Mouse (Mus musculus) forelimb bud, embryonic 11.5 days (tissue): ENCODE data around the gene Nt5c2.

ENCODE experiments used
- DNase-seq: peaks from one replicate; pipeline ENCODE4 v3.0.0-alpha.2; 2012; ENCODE audit warnings: low read depth, low spot score

Gene Nt5c2

GRCm38 (mm10) chr19:46928136-46928535 is 86.8 kb downstream of the Nt5c2 start:
- no peak for DNase-seq

DNA sequence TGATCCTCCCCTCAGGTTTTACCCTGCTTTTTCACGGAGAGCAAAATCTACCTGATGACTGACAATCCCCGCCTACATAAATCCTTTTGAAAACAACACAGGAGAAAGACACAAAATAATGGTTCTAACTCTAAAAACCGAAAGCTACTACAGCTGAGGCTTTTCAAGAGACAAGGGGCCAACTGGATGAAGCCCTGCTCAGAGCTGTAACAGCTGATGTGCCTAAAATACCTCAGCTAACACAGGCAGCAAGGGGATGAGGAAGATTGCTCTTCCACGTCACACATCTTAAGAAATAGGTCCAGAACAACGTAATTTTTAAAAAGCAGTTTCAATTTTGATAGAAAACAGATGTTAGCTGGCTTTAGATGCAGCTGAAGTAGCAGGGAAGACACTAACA is 88.0 kb downstream of the Nt5c2 start:
- no peak for DNase-seq

DNA sequence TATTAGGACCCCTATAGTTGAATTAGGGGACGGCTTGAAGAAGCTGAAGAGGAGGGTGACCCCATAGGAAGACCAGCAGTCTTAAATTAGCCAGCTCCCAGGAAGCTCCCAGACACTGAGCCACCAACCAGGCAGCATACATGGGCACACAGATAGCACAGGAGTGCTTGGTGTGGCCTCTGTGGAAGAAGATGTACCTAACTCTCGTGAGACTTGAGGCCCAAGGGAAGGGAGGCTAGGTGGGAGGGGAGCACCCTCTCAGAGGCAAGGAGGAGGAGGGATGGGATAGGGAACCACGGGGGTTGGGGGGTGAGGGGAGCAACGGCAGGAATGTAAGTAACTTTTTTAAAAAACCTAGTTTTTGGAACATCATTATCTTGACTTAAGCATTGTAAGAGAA is 88.6 kb downstream of the Nt5c2 start:
- DNase-seq: no peak

DNA sequence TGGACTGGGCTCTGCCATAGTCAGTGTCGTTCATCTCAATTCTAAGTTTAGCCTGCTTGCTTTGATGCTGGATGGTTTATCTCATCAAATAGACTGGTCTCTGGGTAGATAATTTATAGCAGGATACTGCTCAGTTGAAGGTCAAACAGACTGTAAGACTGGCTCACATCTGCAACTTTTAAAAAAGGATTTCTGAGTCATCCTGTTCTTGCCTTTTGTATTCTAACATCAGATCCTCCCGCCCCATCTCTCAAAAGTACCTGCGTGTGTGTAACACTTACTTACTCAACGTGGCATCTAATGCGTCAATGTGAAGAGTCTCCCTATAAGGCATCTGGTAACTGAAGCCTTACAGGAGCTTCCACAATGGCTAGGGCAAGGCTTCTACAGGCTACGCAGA is 94.4 kb downstream of the Nt5c2 start:
- DNase-seq: no peak

- no peak for DNase-seq
Measured at GRCm38 (mm10) chr19:46915406-46916080, 99.4 kb downstream of the Nt5c2 start.

GRCm38 (mm10) chr19:46913626-46914025 is 101.3 kb downstream of the Nt5c2 start:
- DNase-seq: no peak

GRCm38 (mm10) chr19:46911492-46911891 is 103.5 kb downstream of the Nt5c2 start:
- no peak for DNase-seq

GRCm38 (mm10) chr19:46908977-46909376 is 106.0 kb downstream of the Nt5c2 start:
- DNase-seq: no peak

- no peak for DNase-seq
Measured at GRCm38 (mm10) chr19:46908207-46908606, 106.7 kb downstream of the Nt5c2 start.

DNA sequence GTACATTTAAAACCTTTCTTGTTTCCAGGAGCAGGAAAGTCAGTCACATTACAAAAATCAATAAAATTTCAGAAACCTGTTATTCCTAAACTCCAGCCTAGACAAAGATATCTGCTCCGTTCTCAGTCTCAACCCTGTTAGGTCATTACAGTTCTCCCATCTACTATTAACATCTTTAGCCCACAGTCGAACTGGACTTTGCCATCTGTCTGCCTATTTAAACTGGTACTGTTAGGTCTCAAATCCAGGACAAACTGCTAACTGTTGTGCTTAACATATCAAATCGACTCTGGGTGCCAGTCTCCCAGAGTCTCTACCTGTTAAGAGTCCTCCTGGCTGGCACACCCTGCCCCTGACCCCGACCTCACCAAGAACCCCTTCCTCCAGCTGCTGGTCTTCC is 109.0 kb downstream of the Nt5c2 start:
- no peak for DNase-seq

- DNase-seq: no peak
Measured at GRCm38 (mm10) chr19:46905383-46905782, 109.6 kb downstream of the Nt5c2 start.

- DNase-seq: no peak
Measured at GRCm38 (mm10) chr19:46904907-46905306, 110.0 kb downstream of the Nt5c2 start.

DNA sequence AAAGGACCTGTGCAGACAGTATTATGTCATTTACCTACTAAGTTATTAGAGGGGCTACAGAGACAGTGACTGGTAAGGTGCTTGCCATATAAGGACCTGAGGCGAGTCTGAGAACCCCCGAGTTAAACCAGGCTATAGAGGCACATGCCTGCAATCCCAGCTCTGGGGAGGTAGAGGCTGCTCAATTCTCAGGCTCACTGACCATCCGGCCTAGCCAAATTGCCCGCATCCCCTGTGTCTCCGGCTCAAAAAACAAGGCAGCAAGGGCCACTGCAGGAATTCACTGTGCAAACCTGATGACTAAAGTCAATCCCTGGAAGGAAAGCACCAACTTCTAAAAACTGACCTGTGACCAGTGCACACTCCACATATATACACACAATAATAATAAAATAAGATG is 111.6 kb downstream of the Nt5c2 start:
- no peak for DNase-seq

DNA sequence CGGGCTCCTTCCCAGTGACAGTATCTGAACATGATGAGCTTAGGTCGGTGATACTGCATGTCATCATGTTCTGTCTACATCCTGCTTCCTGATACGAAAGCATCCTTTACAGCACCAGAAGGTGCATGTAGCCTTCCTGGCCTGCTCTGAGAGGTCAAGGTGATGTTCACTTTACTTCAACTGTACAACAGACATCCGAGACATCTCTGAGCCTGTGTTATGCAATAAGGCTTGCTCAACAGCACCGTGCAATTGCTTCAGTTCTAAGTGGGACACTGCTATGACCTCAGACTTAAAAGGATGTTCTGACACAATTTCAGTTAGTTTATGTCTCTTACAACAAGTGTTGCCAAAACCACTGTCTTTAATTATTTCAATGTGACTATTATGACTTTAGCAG is 113.6 kb downstream of the Nt5c2 start:
- no peak for DNase-seq

GRCm38 (mm10) chr19:46900786-46901185 is 114.2 kb downstream of the Nt5c2 start:
- DNase-seq: no peak

- DNase-seq: no peak
Measured at GRCm38 (mm10) chr19:46899871-46900270, 115.1 kb downstream of the Nt5c2 start.

GRCm38 (mm10) chr19:46899306-46899705 is 115.6 kb downstream of the Nt5c2 start:
- no peak for DNase-seq

DNA sequence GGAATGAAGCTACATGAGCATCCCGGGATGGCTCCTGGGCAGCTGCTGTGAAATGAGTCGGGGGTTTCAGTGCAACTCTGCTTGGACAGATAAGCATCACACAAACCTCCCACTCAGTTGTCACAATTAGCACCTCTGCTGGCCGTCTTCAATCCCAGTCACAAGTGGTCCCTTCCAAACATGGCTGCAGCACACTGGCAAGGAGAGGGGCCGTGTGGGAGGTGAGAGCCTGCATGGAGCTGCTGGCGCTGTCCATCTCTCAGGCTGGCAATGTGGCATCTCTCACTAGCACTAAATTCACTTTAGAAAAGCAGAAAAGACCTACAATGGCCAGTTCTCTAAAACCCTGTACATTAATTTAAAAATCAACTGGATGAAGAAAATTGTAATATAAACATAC is 116.7 kb downstream of the Nt5c2 start:
- DNase-seq: no peak

- no peak for DNase-seq
Measured at GRCm38 (mm10) chr19:46897135-46897534, 117.8 kb downstream of the Nt5c2 start.

- DNase-seq: no peak
Measured at GRCm38 (mm10) chr19:46893484-46893883, 121.5 kb downstream of the Nt5c2 start.

GRCm38 (mm10) chr19:46892856-46893255 is 122.1 kb downstream of the Nt5c2 start:
- no peak for DNase-seq

DNA sequence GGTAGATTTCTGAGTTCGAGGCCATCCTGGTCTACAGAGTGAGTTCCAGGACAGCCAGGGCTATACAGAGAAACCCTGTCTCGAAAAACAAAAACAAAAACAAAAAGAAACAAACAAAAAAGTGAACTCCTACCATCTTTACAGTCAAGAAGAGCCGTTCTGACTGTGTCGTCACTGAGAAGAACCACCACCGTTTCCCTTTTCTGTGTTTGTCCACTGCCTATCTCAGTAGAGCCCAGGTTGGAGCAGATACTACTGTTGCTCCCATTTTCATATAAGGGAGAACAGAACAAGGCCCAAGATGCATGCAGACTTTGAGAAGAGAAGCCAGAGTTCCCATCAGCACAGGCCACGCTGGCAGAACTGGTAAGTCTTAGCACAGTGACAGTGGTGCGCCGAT is 124.3 kb downstream of the Nt5c2 start:
- DNase-seq: no peak

DNA sequence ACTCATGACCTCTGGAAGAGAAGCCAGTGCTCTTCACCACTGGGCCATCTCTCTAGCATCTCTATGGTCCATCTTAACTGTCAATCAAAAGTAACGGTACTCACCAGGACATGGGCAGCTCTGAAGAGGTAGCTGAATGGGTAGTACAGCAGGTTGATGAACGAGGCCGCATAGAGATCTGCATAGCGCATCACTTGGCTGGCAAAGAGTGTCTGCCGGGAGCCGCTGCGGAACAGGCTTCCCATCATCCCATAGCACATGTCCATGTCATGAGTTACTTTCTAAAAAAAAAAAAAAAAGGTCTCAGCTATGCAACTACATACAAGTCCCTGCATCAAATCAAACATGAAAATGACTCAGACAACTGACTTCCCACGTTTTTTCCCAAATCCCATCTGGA is 125.3 kb downstream of the Nt5c2 start:
- DNase-seq: no peak
